Mouse (Mus musculus): Measurements from ENCODE around the gene Urb1. TPM values are rescaled to one million over a fixed set of nuclear protein-coding genes. Genes with fewer than 3 reads are reported as not detected.

Gene Urb1
- 5.9 and 6.4 TPM in 2 replicates for polyA plus RNA-seq (2015; fragmentation: Nextera tagmentation; extraction: Ambion mirVana)

GRCm38 (mm10) chr16:90809975-90810715, at the start of gene Urb1:
TSS of gene Urb1 (minus strand) at chr16:90810413.
- peaks cover 6% of the 10 kb centered on the region for H3K36me3 ChIP-seq
- no peaks in the 10 kb centered on the region for H3K9me3 ChIP-seq
- peaks cover 19% of the 10 kb centered on the region for H3K4me1 ChIP-seq
- WGBS: under 1% methylated on average over 47 of the region's 47 CpGs
- peak within 1 kb of the TSS; percentile 85 for H3K4me2 ChIP-seq
- H3K27me3 ChIP-seq (replicated peaks): no peaks in the 10 kb centered on the region
- peak; percentile 94 for ATAC-seq (ENCODE audit: extremely low read depth, insufficient number of reproducible peaks, low FRiP score, low TSS enrichment)
- H3K4me3 ChIP-seq: peak within 1 kb of the TSS; percentile 83
- H3K27ac ChIP-seq (replicated peaks): peak within 1 kb of the TSS; percentile 80
- H3K9ac ChIP-seq: peak within 1 kb of the TSS; percentile 82

GRCm38 (mm10) chr16:90858206-90858605, 48.0 kb upstream of the Urb1 start:
- H3K4me2 ChIP-seq: no peak overlapping the region
- 0 out of 2 replicates have a peak, but pooled peaks cover 5% of the 10 kb centered on the region for H3K4me1 ChIP-seq
- H3K4me3 ChIP-seq: no peak overlapping the region
- no peaks in the 10 kb centered on the region for H3K36me3 ChIP-seq
- WGBS: 77% methylated on average over 4 of the region's 4 CpGs
- ATAC-seq (ENCODE audit: extremely low read depth, insufficient number of reproducible peaks, low FRiP score, low TSS enrichment): no peak
- H3K27ac ChIP-seq (replicated peaks): no peak overlapping the region
- no peak overlapping the region for H3K9ac ChIP-seq
- H3K27me3 ChIP-seq (replicated peaks): no peaks in the 10 kb centered on the region
- no peaks in the 10 kb centered on the region for H3K9me3 ChIP-seq

DNA sequence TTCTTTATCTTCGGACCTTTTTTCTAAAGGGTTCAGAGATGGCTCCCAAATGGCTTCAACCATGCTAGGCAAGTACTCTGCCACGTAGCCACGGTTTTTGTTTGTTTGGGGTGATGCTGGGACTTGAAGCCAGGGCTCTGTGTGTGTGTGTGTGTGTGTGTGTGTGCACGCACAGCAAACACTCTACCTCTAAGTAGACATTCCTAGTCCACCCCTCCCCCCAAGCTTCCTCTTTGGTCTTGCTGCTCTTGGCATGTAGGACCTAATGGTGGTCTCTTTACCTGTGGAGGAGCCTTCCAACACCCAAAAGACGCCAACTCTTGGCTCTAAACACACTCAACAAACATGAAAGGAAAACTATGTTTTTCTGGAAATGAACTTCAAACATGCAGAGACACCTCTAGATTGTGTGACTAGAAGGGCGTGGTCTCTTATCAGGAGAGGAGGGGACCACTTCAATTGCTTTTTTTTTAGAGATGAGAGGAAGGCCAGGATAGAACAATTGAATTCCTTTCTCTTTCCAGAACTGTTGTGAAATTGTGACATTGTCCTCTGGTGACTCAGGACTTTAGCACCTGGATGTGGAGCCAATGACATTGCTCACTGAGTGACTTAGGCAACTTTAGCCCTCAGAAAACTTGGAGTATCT, 46.5 kb upstream of the Urb1 start:
- no peak for ATAC-seq (ENCODE audit: extremely low read depth, insufficient number of reproducible peaks, low FRiP score, low TSS enrichment)
- no peak overlapping the region for H3K27ac ChIP-seq (replicated peaks)
- 72% methylated on average over 6 of the region's 6 CpGs for WGBS

GRCm38 (mm10) chr16:90851621-90852334, 41.6 kb upstream of the Urb1 start:
- Histone ChIP-seq H3K27me3 (replicated peaks) (0 out of 2 replicates have a peak, but pooled peaks cover 4% of the 10 kb centered on the region), H3K4me1 (peaks cover 24% of the 10 kb centered on the region), H3K9ac (no peak overlapping the region), H3K27ac (replicated peaks) (no peak overlapping the region), H3K36me3 (no peaks in the 10 kb centered on the region), H3K9me3 (no peaks in the 10 kb centered on the region), H3K4me3 (no peak overlapping the region), H3K4me2 (no peak overlapping the region)
- ATAC-seq (ENCODE audit: extremely low read depth, insufficient number of reproducible peaks, low FRiP score, low TSS enrichment): no peak
- WGBS: 63% methylated on average over 11 of the region's 11 CpGs

More for the DNA sequence above, 46.5 kb upstream of the Urb1 start:
- H3K27me3 ChIP-seq (replicated peaks): no peaks in the 10 kb centered on the region
- no peak overlapping the region for H3K4me3 ChIP-seq
- no peaks in the 10 kb centered on the region for H3K36me3 ChIP-seq
- no peak overlapping the region for H3K9ac ChIP-seq
- H3K9me3 ChIP-seq: no peaks in the 10 kb centered on the region
- H3K4me1 ChIP-seq: 0 out of 2 replicates have a peak, but pooled peaks cover 5% of the 10 kb centered on the region
- no peak overlapping the region for H3K4me2 ChIP-seq

- Histone ChIP-seq H3K27me3 (replicated peaks) (0 out of 2 replicates have a peak, but pooled peaks cover 4% of the 10 kb centered on the region), H3K4me2 (no peak overlapping the region), H3K4me3 (no peak overlapping the region), H3K9me3 (no peaks in the 10 kb centered on the region), H3K27ac (replicated peaks) (no peak overlapping the region), H3K4me1 (peaks cover 27% of the 10 kb centered on the region), H3K36me3 (no peaks in the 10 kb centered on the region), H3K9ac (no peak overlapping the region)
- no peak for ATAC-seq (ENCODE audit: extremely low read depth, insufficient number of reproducible peaks, low FRiP score, low TSS enrichment)
- 70% methylated on average over 7 of the region's 7 CpGs for WGBS
These were observed 40.7 kb upstream of the Urb1 start for GRCm38 (mm10) chr16:90850881-90851280.

DNA sequence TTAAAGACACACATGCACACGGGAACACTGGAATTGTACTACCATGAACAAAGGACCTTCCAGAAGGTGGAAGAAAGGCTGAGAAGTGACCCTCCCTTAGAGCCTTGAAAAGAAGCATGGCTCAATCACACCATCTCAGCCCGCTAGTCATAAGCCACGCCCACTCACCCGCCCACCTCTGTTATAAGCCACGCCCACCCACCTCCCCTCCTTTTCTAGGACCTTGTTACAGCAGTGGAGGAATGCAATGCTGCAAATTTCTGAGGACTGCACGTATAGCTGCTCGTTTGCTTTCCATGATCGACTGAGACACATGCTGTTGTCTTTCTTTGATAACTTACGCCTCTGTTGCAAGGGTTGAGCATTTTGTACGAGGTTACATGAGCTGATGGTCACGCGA, 39.0 kb upstream of the Urb1 start:
- Histone ChIP-seq H3K4me1 (peaks cover 43% of the 10 kb centered on the region), H3K9ac (no peak overlapping the region), H3K9me3 (no peaks in the 10 kb centered on the region), H3K36me3 (no peaks in the 10 kb centered on the region), H3K27me3 (replicated peaks) (0 out of 2 replicates have a peak, but pooled peaks cover 4% of the 10 kb centered on the region), H3K4me3 (no peak overlapping the region), H3K27ac (replicated peaks) (no peak overlapping the region), H3K4me2 (no peak overlapping the region)
- WGBS: 49% methylated on average over 12 of the region's 12 CpGs
- no peak for ATAC-seq (ENCODE audit: extremely low read depth, insufficient number of reproducible peaks, low FRiP score, low TSS enrichment)

DNA sequence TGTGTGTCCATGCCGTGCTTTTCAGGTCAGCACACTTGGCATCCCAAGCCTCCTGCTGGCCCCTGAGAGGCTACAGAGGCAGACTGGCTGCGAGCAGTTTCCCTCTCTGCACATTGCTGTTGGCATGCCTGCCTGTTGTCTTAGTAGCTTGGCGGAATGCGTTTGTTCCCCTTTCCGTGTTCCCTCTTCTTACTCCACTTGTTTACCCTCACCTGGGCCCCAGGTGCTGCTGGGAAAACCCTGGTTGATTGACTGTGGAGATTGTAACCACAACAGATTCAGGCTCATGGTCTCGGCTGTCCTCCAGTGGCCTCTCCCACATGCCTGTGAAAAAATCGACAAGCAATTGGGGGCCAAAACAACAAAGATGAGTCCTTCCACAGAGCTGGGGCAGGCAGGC, 38.5 kb upstream of the Urb1 start:
- Histone ChIP-seq H3K27me3 (replicated peaks) (0 out of 2 replicates have a peak, but pooled peaks cover 4% of the 10 kb centered on the region), H3K9ac (no peak overlapping the region), H3K36me3 (no peaks in the 10 kb centered on the region), H3K4me1 (peaks cover 45% of the 10 kb centered on the region), H3K4me2 (no peak overlapping the region), H3K9me3 (no peaks in the 10 kb centered on the region), H3K27ac (replicated peaks) (no peak overlapping the region), H3K4me3 (no peak overlapping the region)
- WGBS: 70% methylated on average over 7 of the region's 7 CpGs
- no peak for ATAC-seq (ENCODE audit: extremely low read depth, insufficient number of reproducible peaks, low FRiP score, low TSS enrichment)

GRCm38 (mm10) chr16:90845591-90845990, 35.4 kb upstream of the Urb1 start:
- WGBS: 81% methylated on average over 13 of the region's 13 CpGs
- peak overlapping the region; percentile 57 for H3K27ac ChIP-seq (replicated peaks)
- H3K36me3 ChIP-seq: no peaks in the 10 kb centered on the region
- ATAC-seq (ENCODE audit: extremely low read depth, insufficient number of reproducible peaks, low FRiP score, low TSS enrichment): no peak
- H3K9ac ChIP-seq: no peak overlapping the region
- H3K4me3 ChIP-seq: no peak overlapping the region
- no peaks in the 10 kb centered on the region for H3K9me3 ChIP-seq
- H3K4me1 ChIP-seq: peaks cover 58% of the 10 kb centered on the region
- H3K27me3 ChIP-seq (replicated peaks): 0 out of 2 replicates have a peak, but pooled peaks cover 10% of the 10 kb centered on the region
- H3K4me2 ChIP-seq: 0 out of 2 replicates have a peak overlapping the region, but pooled peaks have one; percentile 27

DNA sequence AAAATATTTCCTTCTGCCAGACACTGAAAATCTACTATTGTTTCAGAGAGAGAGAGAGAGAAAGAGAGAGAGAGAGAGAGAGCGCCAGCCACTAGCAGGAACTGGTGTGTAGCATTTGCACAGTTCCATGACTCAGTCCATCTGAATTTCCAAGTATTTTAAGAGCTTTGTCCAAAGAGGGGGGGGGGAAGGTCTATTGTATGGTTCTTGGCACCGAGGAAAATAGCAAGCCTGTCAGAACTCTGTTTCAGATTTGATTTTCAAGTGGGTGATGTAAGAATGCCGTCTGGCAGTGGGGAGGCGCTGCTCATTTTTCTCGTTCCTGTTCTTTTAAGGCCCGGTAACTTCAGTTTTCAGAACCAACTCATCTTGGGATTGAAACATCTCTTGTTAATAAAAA, 34.8 kb upstream of the Urb1 start:
- Histone ChIP-seq H3K4me3 (no peak overlapping the region), H3K27me3 (replicated peaks) (0 out of 2 replicates have a peak, but pooled peaks cover 7% of the 10 kb centered on the region), H3K36me3 (no peaks in the 10 kb centered on the region), H3K4me2 (peak overlapping the region; percentile 27), H3K9me3 (no peaks in the 10 kb centered on the region), H3K9ac (peak overlapping the region; percentile 21; the same call in 1 of the 2 replicates), H3K4me1 (peaks cover 58% of the 10 kb centered on the region), H3K27ac (replicated peaks) (peak overlapping the region; percentile 87)
- WGBS: 46% methylated on average over 6 of the region's 6 CpGs
- ATAC-seq (ENCODE audit: extremely low read depth, insufficient number of reproducible peaks, low FRiP score, low TSS enrichment): no peak; the same call in 1 of the 2 replicates

DNA sequence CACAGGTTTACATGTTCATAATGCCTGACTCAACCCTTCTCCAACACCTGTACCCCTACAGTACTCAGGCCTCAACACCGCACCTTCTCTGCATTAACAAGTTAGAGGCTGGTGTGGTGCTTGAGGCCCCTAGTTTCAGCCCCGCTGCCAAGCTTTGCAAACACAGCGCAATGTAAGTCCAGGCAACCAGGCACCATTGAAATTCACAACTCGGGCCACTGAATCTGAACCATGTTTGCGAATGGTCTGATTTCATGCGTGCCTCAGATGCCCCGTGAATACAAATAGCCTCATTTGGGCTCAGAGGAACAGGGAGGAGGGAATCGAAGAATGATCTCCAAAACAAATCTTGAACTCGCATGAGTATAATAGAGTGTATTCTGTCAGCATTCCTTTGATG, 32.0 kb upstream of the Urb1 start:
- Histone ChIP-seq H3K27ac (replicated peaks) (no peak overlapping the region), H3K4me2 (no peak overlapping the region), H3K4me1 (peaks cover 52% of the 10 kb centered on the region), H3K9me3 (no peaks in the 10 kb centered on the region), H3K4me3 (no peak overlapping the region), H3K9ac (no peak overlapping the region), H3K36me3 (no peaks in the 10 kb centered on the region), H3K27me3 (replicated peaks) (0 out of 2 replicates have a peak, but pooled peaks cover 7% of the 10 kb centered on the region)
- 67% methylated on average over 9 of the region's 9 CpGs for WGBS
- no peak for ATAC-seq (ENCODE audit: extremely low read depth, insufficient number of reproducible peaks, low FRiP score, low TSS enrichment)

DNA sequence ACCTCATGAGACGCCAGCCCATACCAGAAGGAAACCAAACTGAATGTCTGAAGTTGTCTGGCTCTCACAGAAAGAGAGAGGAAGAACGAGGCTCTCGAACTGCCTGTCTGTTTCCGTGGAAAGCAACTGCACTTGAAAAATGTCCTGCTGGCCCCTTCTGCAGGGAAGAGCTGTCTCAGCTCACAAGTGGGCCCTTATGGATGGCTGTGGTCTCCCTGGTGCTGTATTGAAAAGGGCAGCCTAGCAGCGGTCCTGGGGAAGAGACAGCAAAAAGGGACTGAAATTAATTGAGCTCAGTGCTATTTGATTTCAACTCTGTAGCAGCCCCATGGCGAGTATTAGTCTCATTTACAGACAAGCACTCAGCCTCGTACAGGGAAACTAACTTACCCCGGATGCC, 27.2 kb upstream of the Urb1 start:
- Histone ChIP-seq H3K9ac (no peak overlapping the region), H3K27ac (replicated peaks) (peak overlapping the region; percentile 33; the same call in 1 of the 2 replicates), H3K9me3 (no peaks in the 10 kb centered on the region), H3K27me3 (replicated peaks) (peaks cover 38% of the 10 kb centered on the region), H3K4me1 (peaks cover 36% of the 10 kb centered on the region), H3K36me3 (no peaks in the 10 kb centered on the region), H3K4me3 (no peak overlapping the region), H3K4me2 (no peak overlapping the region)
- ATAC-seq (ENCODE audit: extremely low read depth, insufficient number of reproducible peaks, low FRiP score, low TSS enrichment): no peak
- 59% methylated on average over 8 of the region's 8 CpGs for WGBS
